Mouse (Mus musculus) embryonic stem cell, embryonic (primary cell): ENCODE results near the gene Mymx.

Experiments
- CTCF ChIA-PET, 4 experiments: fragments of 300-600 bp in 2 of 4; fragments of 350-600 bp in 2 of 4; sonication (Branson Sonifier 250); formaldehyde crosslinking; loops; one replicate each; lab custom pipeline; 2022; ENCODE audit warnings: inconsistent platforms in 2 of 4; lab: Charles Lee
- POLR2A ChIA-PET, 4 experiments: fragments of 300-600 bp in 2 of 4; fragments of 350-600 bp in 2 of 4; sonication (Branson Sonifier 250); formaldehyde crosslinking; loops; one replicate each; lab custom pipeline; 2022; ENCODE audit warnings: antibody characterized with exemption in 4 of 4, inconsistent platforms in 1 of 4; lab: Charles Lee

Gene Mymx

GRCm38 (mm10) chr17:45564531-45565084 lies 37.3 kb downstream of the Mymx start:
- ChIA-PET CTCF (interaction anchor here (0.5 to 3.5 kb wide), 21 partner anchors 9 to 158 kb away, joined by 3 to 21 read pairs (median 6); partner anchors contain the start of genes Nfkbie (in 2 of the 4), Spats1 (in 2 of the 4) and Hsp90ab1 (in 1 of the 4)), POLR2A (interaction anchor here (0.6 to 28.4 kb wide), 44 partner anchors 8 to 131 kb away, joined by 3 to 605 read pairs (median 5); partner anchors contain the start of genes Hsp90ab1 (in 4 of the 4), Aars2 (in 3 of the 4), Mymx (in 2 of the 4) and Nfkbie (in 2 of the 4))

DNA sequence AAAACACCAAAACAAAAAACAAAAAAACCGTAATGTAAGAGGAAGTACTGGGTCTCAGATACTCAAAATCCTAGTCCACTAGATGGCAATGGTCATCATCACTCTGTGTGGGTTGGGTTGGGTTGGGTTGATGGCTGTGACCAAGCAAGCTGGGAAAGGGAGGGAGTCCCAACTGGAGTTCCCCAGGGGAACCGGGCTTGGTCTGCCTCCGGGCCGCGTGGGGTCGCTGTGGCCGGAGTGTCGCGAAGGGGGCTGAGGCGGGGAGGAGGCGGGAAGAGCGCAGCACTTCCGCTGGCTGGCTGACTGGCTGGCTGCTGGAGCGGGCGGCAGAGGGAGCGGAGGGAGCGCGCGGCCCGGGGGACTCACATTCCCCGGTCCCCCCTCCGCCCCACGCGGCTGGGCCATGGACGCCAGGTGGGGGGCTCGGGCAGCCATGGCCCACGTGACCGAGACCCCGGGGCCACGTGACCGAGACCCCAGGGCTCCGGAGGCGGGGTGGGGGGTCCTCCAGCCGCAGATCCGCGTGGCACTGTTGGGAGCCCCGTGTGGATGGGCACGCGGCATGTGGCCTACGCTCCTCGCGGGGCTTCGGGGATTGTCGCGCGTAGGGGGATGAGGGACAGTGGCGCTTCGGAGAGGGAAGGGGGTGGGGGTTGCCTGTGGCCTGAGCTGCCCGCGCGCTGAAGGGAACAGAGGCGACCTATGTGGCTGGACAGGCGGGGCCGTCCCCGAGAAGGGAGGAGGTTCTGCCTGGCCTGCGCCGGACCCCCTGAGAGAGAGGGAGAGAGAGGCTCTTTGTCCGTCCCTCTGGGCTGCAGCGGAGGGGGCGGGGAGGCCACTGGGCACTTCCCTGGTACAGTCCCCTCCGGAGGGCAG lies 38.0 kb downstream of the Mymx start, which contains the start of gene Slc35b2:
Slc35b2 (plus strand) TSS at position 220 of the 876 bp plus-strand sequence.
- CTCF ChIA-PET, result interaction anchor here (0.5 to 3.5 kb wide), 50 partner anchors 8 to 856 kb away, joined by 3 to 21 read pairs (median 5); partner anchors contain the start of genes Nfkbie (in 4 of the 4), Aars2 (in 2 of the 4), Spats1 (in 2 of the 4) and Hsp90ab1 (in 1 of the 4)
- POLR2A ChIA-PET, result interaction anchor here (0.6 to 28.4 kb wide), 55 partner anchors 8 to 989 kb away, joined by 3 to 605 read pairs (median 4); partner anchors contain the start of genes Hsp90ab1 (in 4 of the 4), Aars2 (in 3 of the 4), Mymx (in 2 of the 4) and Nfkbie (in 2 of the 4)

GRCm38 (mm10) chr17:45563216-45563615 lies 38.7 kb downstream of the Mymx start:
- POLR2A ChIA-PET, result interaction anchor here (0.6 to 28.4 kb wide), 41 partner anchors 8 to 990 kb away, joined by 3 to 605 read pairs (median 4); partner anchors contain the start of genes Hsp90ab1 (in 4 of the 4), Aars2 (in 2 of the 4), Nfkbie (in 2 of the 4) and Cdc5l (in 1 of the 4)
- CTCF ChIA-PET, result interaction anchor here (0.5 to 3.5 kb wide), 40 partner anchors 8 to 856 kb away, joined by 3 to 21 read pairs (median 5); partner anchors contain the start of genes Nfkbie (in 4 of the 4), Aars2 (in 2 of the 4), Spats1 (in 2 of the 4) and Hsp90ab1 (in 1 of the 4)

- POLR2A ChIA-PET, result interaction anchor here (0.6 to 28.4 kb wide), 8 partner anchors 10 to 1866 kb away, joined by 3 to 605 read pairs (median 6); partner anchors contain the start of gene Hsp90ab1 (in 4 of the 4)
- CTCF ChIA-PET, result interaction anchor here in 2 of 4 experiments (0.6 to 1.1 kb wide), 4 partner anchors 44 to 176 kb away, joined by 3 to 5 read pairs (median 4); no protein-coding TSS in a partner anchor
Observed at GRCm38 (mm10) chr17:45559732-45560525, 42.0 kb downstream of the Mymx start.

DNA sequence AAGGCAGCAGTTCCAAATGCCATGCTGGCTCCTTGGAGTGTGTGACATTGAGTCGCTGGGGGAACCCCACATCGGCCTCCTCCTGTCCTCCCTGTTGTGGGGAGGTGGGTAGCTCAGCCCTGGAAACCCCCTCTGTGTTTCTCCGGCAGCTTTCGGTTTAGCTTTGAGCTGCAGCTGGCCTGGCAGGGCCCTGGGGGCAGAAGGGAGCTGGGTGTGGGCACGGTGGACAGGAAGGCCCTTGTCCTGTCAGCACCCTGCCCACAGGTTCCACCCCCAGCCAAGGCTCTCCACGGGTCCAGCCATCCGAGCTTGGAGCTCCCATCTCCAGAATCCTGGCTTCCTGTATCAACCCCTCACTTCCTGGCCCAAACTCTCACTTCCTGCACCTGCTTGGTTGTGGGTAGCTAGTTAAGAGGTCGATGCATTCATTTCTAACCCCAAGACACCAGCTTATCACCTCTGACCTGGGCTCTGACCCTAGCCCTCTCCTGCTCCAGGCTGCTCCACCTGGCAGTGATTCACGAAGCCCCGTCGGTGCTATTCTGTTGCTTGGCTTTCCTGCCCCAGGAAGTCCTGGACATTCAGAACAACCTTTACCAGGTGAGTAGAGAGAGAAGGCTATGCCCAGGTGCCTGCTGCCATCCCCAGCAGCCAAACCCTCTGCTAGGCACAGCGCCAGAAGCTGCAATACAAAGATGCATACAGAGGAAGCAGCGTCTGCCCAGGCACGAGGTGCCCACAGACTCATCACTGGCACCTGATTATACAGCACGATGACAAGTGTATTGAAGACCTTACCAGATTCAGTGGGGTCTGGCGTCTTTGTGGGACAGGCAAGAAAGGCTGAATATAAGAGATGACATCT lies 43.7 kb downstream of the Mymx start:
- CTCF ChIA-PET, result interaction anchor here (0.5 to 1.6 kb wide), 11 partner anchors 9 to 1147 kb away, joined by 3 to 12 read pairs (median 4); no protein-coding TSS in a partner anchor
- POLR2A ChIA-PET, result interaction anchor here (0.6 to 28.4 kb wide), 19 partner anchors 8 to 595 kb away, joined by 3 to 605 read pairs (median 4); partner anchors contain the start of genes Hsp90ab1 (in 4 of the 4), Cdc5l (in 2 of the 4), Mad2l1bp (in 1 of the 4) and Spats1 (in 1 of the 4)

- POLR2A ChIA-PET, result interaction anchor here (0.6 to 28.4 kb wide), 27 partner anchors 9 to 596 kb away, joined by 3 to 605 read pairs (median 4); partner anchors contain the start of genes Hsp90ab1 (in 3 of the 4), Cdc5l (in 2 of the 4), Aars2 (in 1 of the 4) and Mad2l1bp (in 1 of the 4)
Observed at GRCm38 (mm10) chr17:45557246-45557824, 44.6 kb downstream of the Mymx start.

GRCm38 (mm10) chr17:45556514-45557245 lies 45.2 kb downstream of the Mymx start:
- ChIA-PET CTCF (interaction anchor here (0.8 to 2.3 kb wide), 8 partner anchors 8 to 106 kb away, joined by 3 to 7 read pairs (median 3); no protein-coding TSS in a partner anchor), POLR2A (interaction anchor here (0.7 to 28.4 kb wide), 27 partner anchors 10 to 124 kb away, joined by 3 to 605 read pairs (median 4); partner anchors contain the start of genes Hsp90ab1 (in 3 of the 4), Cdc5l (in 2 of the 4), Aars2 (in 1 of the 4) and Spats1 (in 1 of the 4))

More at GRCm38 (mm10) chr17:45557246-45557824, 44.6 kb downstream of the Mymx start:
- CTCF ChIA-PET, result interaction anchor here (0.5 to 1.6 kb wide), 13 partner anchors 9 to 1148 kb away, joined by 3 to 12 read pairs (median 4); no protein-coding TSS in a partner anchor

DNA sequence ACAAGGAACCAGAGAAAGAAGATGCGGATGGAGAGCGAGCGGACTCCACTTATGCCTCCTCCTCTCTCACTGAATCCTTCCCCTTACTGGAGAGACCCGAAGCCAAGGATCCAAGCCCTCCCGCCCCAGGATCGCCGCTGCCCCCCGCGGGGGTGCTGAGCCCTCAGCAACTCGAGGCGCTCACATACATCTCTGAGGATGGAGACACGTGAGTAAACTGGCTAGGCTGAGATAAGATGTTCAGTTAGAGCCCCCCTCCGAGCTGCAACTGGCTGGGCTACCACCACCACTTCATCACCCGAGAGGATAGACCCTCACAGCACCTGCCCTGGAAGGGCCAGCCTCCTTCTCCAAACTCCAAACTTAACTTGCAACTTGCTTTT lies 45.8 kb downstream of the Mymx start:
- POLR2A ChIA-PET, result interaction anchor here (0.7 to 28.4 kb wide), 40 partner anchors 8 to 151 kb away, joined by 3 to 605 read pairs (median 5); partner anchors contain the start of genes Hsp90ab1 (in 3 of the 4), Aars2 (in 2 of the 4), Cdc5l (in 2 of the 4) and Slc35b2 (in 2 of the 4)
- CTCF ChIA-PET, result interaction anchor here (0.5 to 2.3 kb wide), 22 partner anchors 8 to 117 kb away, joined by 3 to 7 read pairs (median 4); partner anchors contain the start of genes Slc35b2 (in 3 of the 4) and Aars2 (in 1 of the 4)

- POLR2A ChIA-PET, result interaction anchor here (0.6 to 28.4 kb wide), 35 partner anchors 8 to 151 kb away, joined by 3 to 605 read pairs (median 5); partner anchors contain the start of genes Hsp90ab1 (in 3 of the 4), Aars2 (in 2 of the 4), Slc35b2 (in 2 of the 4) and Cdc5l (in 1 of the 4)
- CTCF ChIA-PET, result interaction anchor here (0.5 to 2.3 kb wide), 27 partner anchors 8 to 1819 kb away, joined by 3 to 7 read pairs (median 4); partner anchors contain the start of genes Slc35b2 (in 4 of the 4), Aars2 (in 1 of the 4), Hsp90ab1 (in 1 of the 4) and Tcte1 (in 1 of the 4)
Observed at GRCm38 (mm10) chr17:45555452-45556106, 46.3 kb downstream of the Mymx start, which contains the start of gene Nfkbie. Gene Nfkbie (plus strand): TSS chr17:45555703.

DNA sequence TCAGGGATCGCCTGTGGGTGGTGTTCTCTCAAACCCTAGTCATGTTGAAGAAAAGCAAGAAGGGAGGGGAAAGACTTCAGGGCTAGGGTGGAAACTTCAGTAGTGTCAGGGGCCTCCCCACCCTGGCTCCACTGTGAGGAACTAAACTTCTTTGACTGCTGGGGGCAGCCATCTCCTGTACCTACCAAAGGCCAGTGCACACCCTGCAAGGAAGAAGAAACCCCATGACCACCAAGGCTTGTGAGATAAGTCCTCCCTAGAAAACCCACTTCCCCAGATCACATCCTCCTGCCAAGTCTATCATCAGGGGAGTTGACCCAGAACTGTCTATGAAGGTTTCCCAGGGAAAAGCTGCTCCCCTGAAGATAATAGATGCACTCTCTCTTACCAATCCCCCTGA lies 47.5 kb downstream of the Mymx start:
- ChIA-PET POLR2A (interaction anchor here in 2 of 4 experiments (1.3 to 28.4 kb wide), 11 partner anchors 10 to 121 kb away, joined by 3 to 605 read pairs (median 9); partner anchors contain the start of genes Aars2 (in 1 of the 2), Cdc5l (in 1 of the 2), Hsp90ab1 (in 1 of the 2) and Slc35b2 (in 1 of the 2)), CTCF (interaction anchor here in 2 of 4 experiments (0.5 to 2.3 kb wide), 6 partner anchors 10 to 76 kb away, joined by 3 to 7 read pairs (median 4); partner anchors contain the start of gene Slc35b2 (in 1 of the 2))

GRCm38 (mm10) chr17:45553065-45553464 lies 48.8 kb downstream of the Mymx start:
- ChIA-PET POLR2A (interaction anchor here in 3 of 4 experiments (0.6 to 28.4 kb wide), 10 partner anchors 9 to 79 kb away, joined by 3 to 605 read pairs (median 7); partner anchors contain the start of genes Hsp90ab1 (in 2 of the 3) and Spats1 (in 2 of the 3)), CTCF (interaction anchor here in 2 of 4 experiments (0.6 to 1.5 kb wide), 11 partner anchors 12 to 1879 kb away, joined by 3 to 8 read pairs (median 3); partner anchors contain the start of gene Aars2 (in 1 of the 2))

GRCm38 (mm10) chr17:45551816-45552451 lies 50.0 kb downstream of the Mymx start:
- ChIA-PET POLR2A (interaction anchor here in 3 of 4 experiments (0.6 to 28.4 kb wide), 14 partner anchors 12 to 122 kb away, joined by 3 to 605 read pairs (median 4); partner anchors contain the start of genes Hsp90ab1 (in 2 of the 3), Spats1 (in 2 of the 3) and Tcte1 (in 1 of the 3)), CTCF (interaction anchor here (0.6 to 1.5 kb wide), 17 partner anchors 9 to 89 kb away, joined by 3 to 8 read pairs (median 3); partner anchors contain the start of gene Aars2 (in 1 of the 4))
